Mouse (Mus musculus): ENCODE measurements at regions not wholly inside any gene's neighbourhood (a gene's known extent, or its start where the extent isn't known, plus 50 kb on each side); places are given as distances from the start of the nearest gene placed in this dataset.

- no peak for DNase-seq
These were observed 103.0 kb upstream of the Flrt2 start for GRCm38 (mm10) chr12:95589011-95589410.

GRCm38 (mm10) chr12:95619281-95619680 lies 72.7 kb upstream of the Flrt2 start:
- no peak for DNase-seq

- DNase-seq = peak; percentile 66
These were observed 61.0 kb upstream of the Flrt2 start for GRCm38 (mm10) chr12:95631029-95631428.

GRCm38 (mm10) chr12:95636647-95637046 lies 55.4 kb upstream of the Flrt2 start:
- DNase-seq = no peak

GRCm38 (mm10) chr12:95639892-95640291 lies 52.1 kb upstream of the Flrt2 start:
- DNase-seq = no peak

- no peak for DNase-seq
These were observed 50.4 kb upstream of the Flrt2 start for GRCm38 (mm10) chr12:95641628-95642027.

Data from right cerebral cortex, adult 18-20 months (tissue).